Mouse (Mus musculus): ENCODE measurements at regions not wholly inside any gene's neighbourhood (a gene's known extent, or its start where the extent isn't known, plus 50 kb on each side); places are given as distances from the start of the nearest gene placed in this dataset.

GRCm38 (mm10) chr11:52601196-52601595, 163.2 kb upstream of the Fstl4 start:
- H3K36me3 ChIP-seq: no peaks in the 10 kb centered on the region
- ATAC-seq (replicated peaks): no peak
- no peak overlapping the region for H3K4me2 ChIP-seq (replicated peaks)
- H3K9me3 ChIP-seq: no peaks in the 10 kb centered on the region
- H3K27me3 ChIP-seq: no peaks in the 10 kb centered on the region
- H3K9ac ChIP-seq (replicated peaks): no peak overlapping the region
- H3K27ac ChIP-seq (replicated peaks): no peak overlapping the region
- no peaks in the 10 kb centered on the region for H3K4me1 ChIP-seq
- WGBS: 84% methylated on average over 6 of the region's 6 CpGs
- no peak overlapping the region for H3K4me3 ChIP-seq

GRCm38 (mm10) chr11:52602061-52602561, 162.3 kb upstream of the Fstl4 start:
- no peaks in the 10 kb centered on the region for H3K36me3 ChIP-seq
- no peaks in the 10 kb centered on the region for H3K9me3 ChIP-seq
- H3K9ac ChIP-seq (replicated peaks): no peak overlapping the region
- no peaks in the 10 kb centered on the region for H3K4me1 ChIP-seq
- no peak overlapping the region for H3K27ac ChIP-seq (replicated peaks)
- no peak overlapping the region for H3K4me3 ChIP-seq
- H3K4me2 ChIP-seq (replicated peaks): no peak overlapping the region
- no peak for ATAC-seq (replicated peaks)
- WGBS: 85% methylated on average over 15 of the region's 15 CpGs
- no peaks in the 10 kb centered on the region for H3K27me3 ChIP-seq

- no peak for ATAC-seq (replicated peaks)
- Histone ChIP-seq H3K4me1 (no peaks in the 10 kb centered on the region), H3K27me3 (no peaks in the 10 kb centered on the region), H3K4me3 (no peak overlapping the region), H3K36me3 (no peaks in the 10 kb centered on the region), H3K4me2 (replicated peaks) (no peak overlapping the region), H3K9me3 (no peaks in the 10 kb centered on the region), H3K9ac (replicated peaks) (no peak overlapping the region), H3K27ac (replicated peaks) (no peak overlapping the region)
- 79% methylated on average over 5 of the region's 5 CpGs for WGBS
These were observed 161.6 kb upstream of the Fstl4 start for GRCm38 (mm10) chr11:52602796-52603195.

GRCm38 (mm10) chr11:52610681-52611165, 153.7 kb upstream of the Fstl4 start:
- 100% methylated on average over 1 of the region's 1 CpGs for WGBS

GRCm38 (mm10) chr11:52615622-52616021, 148.8 kb upstream of the Fstl4 start:
- no peak overlapping the region for H3K4me3 ChIP-seq
- H3K4me1 ChIP-seq: peaks cover 8% of the 10 kb centered on the region; the same call in 1 of the 2 replicates
- no peaks in the 10 kb centered on the region for H3K9me3 ChIP-seq
- no peak overlapping the region; the same call in 1 of the 2 replicates for H3K27ac ChIP-seq (replicated peaks)
- WGBS: 47% methylated on average over 4 of the region's 4 CpGs
- no peaks in the 10 kb centered on the region for H3K36me3 ChIP-seq
- ATAC-seq (replicated peaks): no peak
- no peaks in the 10 kb centered on the region for H3K27me3 ChIP-seq
- no peak overlapping the region for H3K9ac ChIP-seq (replicated peaks)
- no peak overlapping the region for H3K4me2 ChIP-seq (replicated peaks)

More at GRCm38 (mm10) chr11:52610681-52611165, 153.7 kb upstream of the Fstl4 start:
- Histone ChIP-seq H3K4me1 (peaks cover 2% of the 10 kb centered on the region; the same call in 1 of the 2 replicates), H3K9ac (replicated peaks) (no peak overlapping the region), H3K4me2 (replicated peaks) (no peak overlapping the region), H3K4me3 (no peak overlapping the region), H3K36me3 (no peaks in the 10 kb centered on the region), H3K27me3 (no peaks in the 10 kb centered on the region), H3K9me3 (peaks cover 12% of the 10 kb centered on the region; the same call in 1 of the 2 replicates), H3K27ac (replicated peaks) (no peak overlapping the region)
- ATAC-seq (replicated peaks): no peak

GRCm38 (mm10) chr11:52618646-52619045, 145.8 kb upstream of the Fstl4 start:
- Histone ChIP-seq H3K4me1 (peaks cover 8% of the 10 kb centered on the region; the same call in 1 of the 2 replicates), H3K27ac (replicated peaks) (no peak overlapping the region), H3K9ac (replicated peaks) (no peak overlapping the region), H3K27me3 (no peaks in the 10 kb centered on the region), H3K4me2 (replicated peaks) (no peak overlapping the region), H3K4me3 (no peak overlapping the region), H3K9me3 (no peaks in the 10 kb centered on the region), H3K36me3 (no peaks in the 10 kb centered on the region)
- 33% methylated on average over 9 of the region's 9 CpGs for WGBS
- ATAC-seq (replicated peaks): no peak

- ATAC-seq (replicated peaks): no peak
- Histone ChIP-seq H3K4me1 (peaks cover 4% of the 10 kb centered on the region; the same call in 1 of the 2 replicates), H3K4me3 (no peak overlapping the region), H3K9me3 (no peaks in the 10 kb centered on the region), H3K27ac (replicated peaks) (no peak overlapping the region), H3K36me3 (no peaks in the 10 kb centered on the region), H3K27me3 (no peaks in the 10 kb centered on the region), H3K4me2 (replicated peaks) (no peak overlapping the region), H3K9ac (replicated peaks) (no peak overlapping the region)
- 83% methylated on average over 4 of the region's 4 CpGs for whole genome bisulfite sequencing
These were observed 141.6 kb upstream of the Fstl4 start for GRCm38 (mm10) chr11:52622861-52623260.

GRCm38 (mm10) chr11:52628875-52629274, 135.6 kb upstream of the Fstl4 start:
- no peak for ATAC-seq (replicated peaks)
- H3K4me1 ChIP-seq: no peaks in the 10 kb centered on the region
- H3K27me3 ChIP-seq: no peaks in the 10 kb centered on the region
- 88% methylated on average over 2 of the region's 2 CpGs for WGBS
- no peak overlapping the region for H3K4me2 ChIP-seq (replicated peaks)
- no peaks in the 10 kb centered on the region for H3K9me3 ChIP-seq
- no peak overlapping the region for H3K4me3 ChIP-seq
- no peak overlapping the region for H3K9ac ChIP-seq (replicated peaks)
- H3K36me3 ChIP-seq: no peaks in the 10 kb centered on the region
- no peak overlapping the region for H3K27ac ChIP-seq (replicated peaks)

- ATAC-seq (replicated peaks): no peak
- 60% methylated on average over 5 of the region's 5 CpGs for WGBS
- Histone ChIP-seq H3K4me3 (no peak overlapping the region), H3K9me3 (no peaks in the 10 kb centered on the region), H3K27ac (replicated peaks) (no peak overlapping the region), H3K36me3 (no peaks in the 10 kb centered on the region), H3K4me1 (no peaks in the 10 kb centered on the region), H3K4me2 (replicated peaks) (no peak overlapping the region), H3K27me3 (no peaks in the 10 kb centered on the region), H3K9ac (replicated peaks) (no peak overlapping the region)
These were observed 134.7 kb upstream of the Fstl4 start for GRCm38 (mm10) chr11:52629776-52630175.

GRCm38 (mm10) chr11:52631579-52631978, 132.9 kb upstream of the Fstl4 start:
- Histone ChIP-seq H3K27me3 (no peaks in the 10 kb centered on the region), H3K4me3 (no peak overlapping the region), H3K4me2 (replicated peaks) (no peak overlapping the region), H3K4me1 (peaks cover 16% of the 10 kb centered on the region), H3K9ac (replicated peaks) (no peak overlapping the region), H3K9me3 (no peaks in the 10 kb centered on the region), H3K36me3 (no peaks in the 10 kb centered on the region), H3K27ac (replicated peaks) (no peak overlapping the region)
- 45% methylated on average over 3 of the region's 3 CpGs for WGBS
- ATAC-seq (replicated peaks): no peak

- H3K4me1 ChIP-seq: peaks cover 17% of the 10 kb centered on the region
- H3K4me3 ChIP-seq: no peak overlapping the region
- H3K27ac ChIP-seq (replicated peaks): no peak overlapping the region
- ATAC-seq (replicated peaks): no peak
- H3K36me3 ChIP-seq: no peaks in the 10 kb centered on the region
- H3K9ac ChIP-seq (replicated peaks): no peak overlapping the region
- H3K27me3 ChIP-seq: no peaks in the 10 kb centered on the region
- no peak overlapping the region for H3K4me2 ChIP-seq (replicated peaks)
- 67% methylated on average over 3 of the region's 3 CpGs for WGBS
- H3K9me3 ChIP-seq: no peaks in the 10 kb centered on the region
These were observed 130.2 kb upstream of the Fstl4 start for GRCm38 (mm10) chr11:52634189-52634588.

- H3K4me2 ChIP-seq (replicated peaks): peak overlapping the region; percentile 5; the same call in 1 of the 2 replicates
- 46% methylated on average over 13 of the region's 13 CpGs for WGBS
- H3K4me1 ChIP-seq: peaks cover 26% of the 10 kb centered on the region
- H3K4me3 ChIP-seq: no peak overlapping the region
- H3K27ac ChIP-seq (replicated peaks): peak overlapping the region; percentile 60; the same call in 1 of the 2 replicates
- H3K9ac ChIP-seq (replicated peaks): no peak overlapping the region
- no peaks in the 10 kb centered on the region for H3K9me3 ChIP-seq
- ATAC-seq (replicated peaks): peak; percentile 82
- H3K36me3 ChIP-seq: no peaks in the 10 kb centered on the region
- no peaks in the 10 kb centered on the region for H3K27me3 ChIP-seq
These were observed 128.6 kb upstream of the Fstl4 start for GRCm38 (mm10) chr11:52635716-52636389.

Data from forebrain, embryonic 15.5 days (tissue).